ENCODE assay signal across 22 mouse cellular contexts in the genomic region with DNA sequence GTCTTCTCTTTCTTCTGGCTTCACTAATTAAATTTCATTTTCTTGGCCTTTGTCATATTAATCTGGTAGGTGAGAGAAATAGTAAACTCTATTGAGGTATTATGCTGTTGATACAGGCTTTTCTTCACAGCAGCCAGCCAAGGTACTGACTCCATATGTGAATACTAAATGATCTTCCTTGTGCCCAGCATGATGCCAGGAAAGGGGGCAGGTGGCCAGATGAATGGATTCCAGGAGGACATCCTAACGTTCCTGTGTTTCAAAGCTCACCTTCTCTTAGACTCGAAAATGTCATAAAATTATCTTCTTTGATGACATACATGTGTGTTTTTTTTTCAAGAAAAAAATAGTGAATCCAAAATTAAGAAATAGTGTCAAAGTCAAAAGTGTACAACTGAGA.
DNase-seq lines count a peak whose midpoint lies in the region; ATAC-seq lines count a peak whose summit lies in the region.
"Had no signal": no experiment of that assay in that cellular context is flagged by ENCODE, and none has a peak within 500 bp of the region (broad histone marks: within the 10 kb centered on the region; RNA-seq: fewer than 3 reads in every experiment).

No protein-coding gene starts in this region.

- no peaks in the 10 kb centered on the region for H3K27me3 ChIP-seq in midbrain, embryonic 10.5 days (ENCODE audit: low read depth, poor library complexity, severe bottlenecking)
- H3K27me3 ChIP-seq: CH12.LX; forebrain, embryonic 13.5 days; hindbrain, embryonic 12.5 days; hindbrain, embryonic 15.5 days; Patski had no signal

- intact Hi-C loops in gastrocnemius, postnatal 14 days (cut with DNase I; ENCODE audit: low total_unique reads), result no loop called here

- H3K27ac ChIP-seq in midbrain, embryonic 10.5 days (replicated peaks), result no peak overlapping the region
- H3K27ac ChIP-seq: forebrain, embryonic 10.5 days; forebrain, embryonic 13.5 days; hindbrain, embryonic 12.5 days; hindbrain, embryonic 15.5 days had no signal

- H3K4me1 ChIP-seq in midbrain, embryonic 10.5 days, result no peaks in the 10 kb centered on the region
- H3K4me1 ChIP-seq: forebrain, embryonic 10.5 days; forebrain, embryonic 13.5 days; hindbrain, embryonic 12.5 days; hindbrain, embryonic 15.5 days had no signal

- H3K4me3 ChIP-seq in midbrain, embryonic 10.5 days, result no peak overlapping the region
- H3K4me3 ChIP-seq: forebrain, embryonic 10.5 days; forebrain, embryonic 13.5 days; hindbrain, embryonic 12.5 days; hindbrain, embryonic 15.5 days had no signal

- ATAC-seq in cerebellum, adult (ENCODE audit: insufficient number of reproducible peaks, low FRiP score, low TSS enrichment), result no peak
- ATAC-seq: forebrain, embryonic 13.5 days; forebrain, embryonic 16.5 days; intestine, postnatal 0 days; Patski had no signal

- DNase-seq in cerebellum, adult 18-20 months, result peak; percentile 12 to 46
- peak; percentile 12 for DNase-seq in cerebellum, adult 9-10 months
- peak; percentile 81 to 86 for DNase-seq in cerebellum, postnatal 14 days
- DNase-seq in gastrocnemius, postnatal 14 days, result no peak
- DNase-seq in adrenal gland, postnatal 14 days, result no peak
- no peak for DNase-seq in midbrain, embryonic 10.5 days (ENCODE audit: low spot score)
- DNase-seq: adrenal gland, postnatal 10 days; B cell, adult 2 months; embryo, embryonic 11 days; gastrocnemius, postnatal 10 days; heart, adult 11 months; kidney, adult 2 months had no signal

- H3K36me3 ChIP-seq in midbrain, embryonic 10.5 days, result no peaks in the 10 kb centered on the region
- H3K36me3 ChIP-seq: forebrain, embryonic 10.5 days; G1E; hindbrain, embryonic 12.5 days; hindbrain, embryonic 15.5 days had no signal

- WGBS in midbrain, embryonic 10.5 days, result 73% methylated on average over 2 of the region's 2 CpGs

- no peaks in the 10 kb centered on the region for H3K9me3 ChIP-seq in midbrain, embryonic 10.5 days (replicated peaks)
- H3K9me3 ChIP-seq: forebrain, embryonic 10.5 days; forebrain, embryonic 13.5 days; G1E; hindbrain, embryonic 12.5 days; hindbrain, embryonic 15.5 days had no signal

Comparison
In these comparisons a context has a peak if more than half of its experiments do, and no peak if none do; other contexts are left out.
1. DNase-seq: peak in cerebellum, adult 18-20 months (2 of 2), cerebellum, adult 9-10 months (single experiment) and cerebellum, postnatal 14 days (2 of 2); none in gastrocnemius, postnatal 14 days (single experiment), adrenal gland, postnatal 14 days (single experiment) and midbrain, embryonic 10.5 days (single experiment).